Mouse (Mus musculus) cerebellum, postnatal 25 days (tissue): ENCODE results near the gene Flcn.

ENCODE experiments used
- DNase-seq, 2 experiments: peaks; one replicate each; pipeline ENCODE4 v3.0.0; 2021; ENCODE audit warnings: mixed read lengths in 2 of 2

The Flcn gene

GRCm38 (mm10) chr11:59760796-59761195 is 49.0 kb downstream of the Flcn start:
- peak; percentile 62 to 66 for DNase-seq

DNA sequence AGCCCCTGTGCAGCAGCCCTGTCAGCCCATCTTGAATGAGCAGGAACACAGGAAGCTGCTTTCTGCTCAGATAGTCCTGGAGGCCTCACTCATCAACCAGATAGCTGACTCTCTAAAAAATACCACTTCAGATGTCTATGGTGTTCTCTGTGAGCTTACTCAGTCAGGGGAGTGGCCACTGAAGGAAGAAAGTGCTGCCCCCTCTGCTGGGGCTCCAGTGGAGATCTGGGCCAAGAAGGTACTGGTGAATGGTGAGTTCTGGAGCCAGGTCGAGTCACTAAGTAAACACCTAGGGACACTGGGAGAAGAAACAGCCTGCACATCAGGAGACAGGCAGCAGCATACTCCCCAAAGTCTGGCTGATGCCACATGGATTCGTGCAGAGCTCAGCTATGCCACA is 50.2 kb downstream of the Flcn start:
- DNase-seq = no peak

DNA sequence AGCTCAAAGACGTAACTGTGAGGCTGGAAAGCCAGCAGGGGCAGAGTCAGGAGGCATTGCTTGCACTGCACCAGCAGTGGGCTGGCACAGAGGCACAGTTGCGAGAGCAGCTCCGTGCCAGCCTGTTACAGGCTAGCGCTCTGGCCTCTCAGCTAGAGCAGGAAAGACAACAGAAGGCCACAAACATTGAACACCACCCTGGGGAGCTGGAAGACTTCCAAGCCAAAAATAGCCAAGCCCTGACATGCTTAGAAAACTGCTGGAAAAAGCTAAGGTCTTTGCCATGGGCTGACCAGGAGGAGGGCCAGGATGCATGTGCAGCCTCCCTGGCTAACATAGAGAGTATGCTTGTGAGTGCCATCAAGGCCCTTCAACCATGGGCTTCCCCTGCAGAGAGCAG is 50.6 kb downstream of the Flcn start:
- peak; percentile 94 for DNase-seq

GRCm38 (mm10) chr11:59758191-59758985 is 51.4 kb downstream of the Flcn start:
- peak; percentile 46 to 60 for DNase-seq

- DNase-seq = no peak
These were observed 53.5 kb downstream of the Flcn start for GRCm38 (mm10) chr11:59756351-59756750.

DNA sequence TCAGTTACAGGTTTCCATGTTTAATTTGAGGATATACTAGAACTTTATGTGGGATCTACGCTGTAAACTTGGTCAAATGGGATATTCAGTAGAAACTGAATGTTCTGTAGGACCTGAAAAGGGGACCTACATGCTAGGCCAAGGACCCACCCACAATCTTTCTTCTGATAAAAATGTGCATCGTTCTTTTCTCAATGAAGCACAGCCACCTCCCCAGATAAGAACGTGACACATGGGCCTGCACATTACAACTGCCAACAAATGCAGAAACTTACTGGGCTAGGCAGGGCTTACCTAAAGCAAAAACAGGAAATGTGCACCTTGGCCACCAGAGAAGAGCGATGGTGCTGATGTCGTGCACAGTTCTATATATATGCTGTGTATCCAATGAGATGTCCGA is 55.3 kb downstream of the Flcn start:
- DNase-seq = no peak

DNA sequence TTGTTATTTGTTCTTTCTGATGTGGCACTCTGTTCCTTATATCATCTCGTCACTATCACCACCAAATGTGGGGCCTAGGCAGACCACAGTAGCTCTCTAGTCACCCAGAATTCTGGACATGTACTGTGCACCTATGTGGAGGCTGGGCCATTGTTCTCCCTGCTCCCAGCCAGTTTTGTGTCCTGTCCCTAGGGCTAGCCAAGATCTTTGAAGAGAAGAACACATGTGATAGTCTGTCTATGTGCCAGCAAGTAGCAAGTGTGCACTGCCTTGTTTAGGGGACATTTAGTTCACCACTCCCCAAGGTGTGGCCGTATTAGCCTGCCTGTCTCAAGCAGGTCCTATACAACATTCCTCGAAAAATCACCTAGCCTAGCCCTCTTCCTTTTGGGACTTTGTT is 60.8 kb downstream of the Flcn start:
- DNase-seq = no peak

DNA sequence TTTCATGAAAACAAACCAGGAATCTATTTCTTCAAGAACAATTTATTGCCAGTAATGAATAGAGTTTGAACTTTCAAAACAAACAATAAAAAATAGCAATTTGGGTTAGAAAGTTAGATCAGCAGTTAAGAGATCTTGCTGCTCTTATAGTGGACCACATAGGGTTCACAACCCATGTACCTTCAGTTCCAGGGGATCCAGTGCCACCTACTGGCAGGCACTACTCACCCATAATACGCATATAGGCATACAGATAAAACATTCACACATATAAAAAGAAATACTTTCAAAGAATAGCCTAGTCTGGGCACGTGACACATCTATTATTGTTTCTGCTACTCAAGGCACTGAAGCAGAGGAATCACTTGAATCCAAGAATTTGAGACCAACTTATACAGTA is 63.2 kb downstream of the Flcn start:
- peak in 1 of 2 experiments; percentile 77 for DNase-seq

GRCm38 (mm10) chr11:59745851-59746250 is 64.0 kb downstream of the Flcn start:
- no peak for DNase-seq

GRCm38 (mm10) chr11:59744374-59744773 is 65.4 kb downstream of the Flcn start:
- DNase-seq = peak; percentile 54 to 66

DNA sequence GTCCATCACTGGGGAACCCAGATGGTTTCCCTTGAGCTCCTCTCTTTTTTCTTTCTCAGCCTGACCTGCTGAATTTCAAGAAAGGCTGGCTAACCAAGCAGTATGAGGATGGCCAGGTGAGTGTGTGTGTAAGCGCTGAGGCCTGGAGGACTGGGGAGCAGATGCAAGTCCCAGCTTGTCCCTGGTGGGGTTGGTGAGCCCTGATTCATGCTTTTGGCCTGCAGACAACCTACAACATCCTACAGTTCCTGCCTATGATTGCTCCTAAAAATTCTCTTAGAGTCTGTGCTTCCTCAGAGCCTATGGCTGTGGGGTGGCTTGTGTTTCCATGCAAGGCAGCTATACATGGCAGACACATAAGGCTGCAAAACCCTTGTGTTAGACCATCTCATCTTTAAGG is 66.1 kb downstream of the Flcn start:
- DNase-seq = no peak

- DNase-seq = peak; percentile 50
These were observed 66.5 kb downstream of the Flcn start for GRCm38 (mm10) chr11:59743307-59743706.

DNA sequence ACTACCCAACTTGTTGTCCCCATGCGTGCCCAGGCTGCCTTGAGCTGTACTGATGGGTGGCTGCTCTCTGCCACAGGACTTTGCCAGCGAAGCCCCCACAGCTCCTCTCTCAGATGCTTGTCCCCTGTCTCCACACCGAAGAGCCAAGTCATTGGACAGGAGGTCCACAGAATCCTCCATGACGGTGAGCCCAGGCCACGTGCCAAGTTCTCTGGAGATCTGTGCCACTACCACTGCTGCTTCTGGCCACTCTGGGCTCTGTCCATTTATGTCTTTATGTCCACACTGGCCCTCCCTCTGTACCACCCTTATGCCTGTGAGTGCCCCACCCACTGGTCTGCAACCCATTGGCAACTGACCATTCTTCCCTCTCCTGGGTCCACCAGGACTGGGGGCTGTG is 67.9 kb downstream of the Flcn start:
- DNase-seq = peak in 1 of 2 experiments; percentile 55
